Mouse (Mus musculus) kidney, embryonic 15.5 days (tissue): Measurements from ENCODE around the gene Mapre3. TPM values are rescaled to one million over a fixed set of nuclear protein-coding genes. Genes with fewer than 3 reads are reported as not detected.
A peak's percentile ranks its signal among the peaks of the same experiment; 100 is the strongest.
"Not testable (repeated sequence)": the region's sequence is repeated elsewhere in the genome, so short reads cannot be mapped to it uniquely, and the experiment has no call there.

Experiments used
- ATAC-seq: fragments of 200-750 bp; cut with Nextera tagmentation; replicated peaks from 2 replicates; pipeline ENCODE4 v1.8.0; 2017; ENCODE audit warnings: moderate TSS enrichment; ENCODE audit not compliant: low FRiP score
- H3K27ac ChIP-seq: fragments of 300-500 bp; sonication (generic); 2 replicates; pipeline ENCODE4 v1.5.1; 2015; ENCODE audit warnings: mild to moderate bottlenecking, inconsistent platforms
- H3K27me3 ChIP-seq: fragments of 300-500 bp; sonication (generic); 2 replicates; pipeline ENCODE4 v1.6.1; 2015; ENCODE audit warnings: inconsistent platforms
- H3K36me3 ChIP-seq: fragments of 300-500 bp; sonication (generic); 2 replicates; pipeline ENCODE4 v1.6.1; 2015; ENCODE audit warnings: inconsistent platforms
- H3K4me1 ChIP-seq: fragments of 300-500 bp; sonication (generic); 2 replicates; pipeline ENCODE4 v1.6.1; 2015; ENCODE audit warnings: inconsistent platforms
- H3K4me2 ChIP-seq: fragments of 300-500 bp; sonication (generic); 2 replicates; pipeline ENCODE4 v1.6.1; 2015; ENCODE audit warnings: moderate library complexity, mild to moderate bottlenecking, inconsistent platforms
- H3K4me3 ChIP-seq: fragments of 300-500 bp; sonication (generic); replicated peaks from 2 replicates; pipeline ENCODE4 v1.5.1; 2015; ENCODE audit warnings: mild to moderate bottlenecking, inconsistent platforms
- H3K9ac ChIP-seq: fragments of 300-500 bp; sonication (generic); 2 replicates; pipeline ENCODE4 v1.6.1; 2015; ENCODE audit warnings: mild to moderate bottlenecking, inconsistent platforms
- H3K9me3 ChIP-seq: fragments of 300-500 bp; sonication (generic); replicated peaks from 2 replicates; pipeline ENCODE4 v1.6.1; 2016; ENCODE audit warnings: inconsistent platforms
- WGBS: fragments of 180-500 bp; shearing (Covaris S2); methylation state at CpG from one replicate; pipeline ENCODE4 v1.1.7; 2015; ENCODE audit warnings: mixed read lengths; 5-methylcytosine and 5-hydroxymethylcytosine counted together
- polyA plus RNA-seq: library from polyadenylated mRNA; unstranded; fragments of >200 nt; fragmentation: Nextera tagmentation; extraction: Ambion mirVana; gene quantifications from 2 replicates; pipeline ENCODE4 v1.2.1, GENCODE M21; 2015

Gene Mapre3
- polyA plus RNA-seq, 1 experiment from 2014 or later = 23.6 TPM

DNA sequence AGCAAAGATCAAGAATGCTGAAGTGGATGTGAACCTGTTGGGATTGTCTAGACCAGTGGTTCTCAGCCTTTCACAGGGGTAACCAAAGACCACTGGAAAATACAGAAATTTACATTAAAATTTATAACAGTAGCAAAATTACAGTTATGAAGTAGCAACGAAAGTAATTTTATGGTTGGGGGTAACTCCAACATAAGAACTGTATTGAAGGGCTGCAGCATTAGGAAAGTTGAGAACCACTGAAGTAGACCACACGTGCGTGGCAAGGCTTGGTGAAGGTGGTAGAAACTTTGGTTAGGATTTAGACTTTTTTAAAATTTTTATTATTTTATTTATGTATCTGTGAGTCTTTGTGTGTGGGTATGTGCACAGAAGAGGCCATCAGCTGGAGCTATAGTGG is 53.3 kb downstream of the Mapre3 start, which contains the start of gene Tmem214:
Gene Tmem214 (plus strand): TSS at position 301 of the 400 bp plus-strand sequence.
- no peaks in the 10 kb centered on the region for H3K27me3 ChIP-seq
- no peak within 1 kb of the TSS for H3K4me3 ChIP-seq
- ATAC-seq = no peak
- peak within 1 kb of the TSS; percentile 65; the same call in 1 of the 2 replicates for H3K4me2 ChIP-seq
- WGBS = 96% methylated on average over 3 of the region's 3 CpGs
- peaks cover 32% of the 10 kb centered on the region for H3K4me1 ChIP-seq
- peaks cover 32% of the 10 kb centered on the region for H3K36me3 ChIP-seq
- H3K27ac ChIP-seq = 0 out of 2 replicates have a peak within 1 kb of the TSS, but pooled peaks have one; percentile 76
- H3K9me3 ChIP-seq = no peaks in the 10 kb centered on the region
- no peak within 1 kb of the TSS for H3K9ac ChIP-seq

DNA sequence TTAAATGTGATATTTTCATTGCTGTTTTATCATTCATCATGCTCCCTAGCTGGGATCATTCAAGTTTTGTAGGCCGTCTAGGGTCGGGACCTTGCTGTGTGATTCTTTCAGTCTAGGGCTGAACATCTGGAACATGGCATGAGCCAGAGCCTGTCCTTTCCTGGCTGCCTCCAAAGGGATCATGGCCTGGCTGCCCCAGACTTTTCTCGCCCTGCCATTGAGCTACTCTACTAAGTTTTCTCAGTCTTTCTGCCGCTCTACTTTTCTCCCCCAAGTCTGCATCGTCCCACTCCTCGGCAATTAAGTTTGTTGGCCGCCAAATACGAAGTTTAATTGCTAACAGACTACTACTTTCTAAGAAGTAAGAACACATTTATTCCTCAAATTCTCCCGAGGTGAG is 54.5 kb downstream of the Mapre3 start:
- WGBS = 15% methylated on average over 9 of the region's 9 CpGs
- Histone ChIP-seq H3K4me1 (peaks cover 27% of the 10 kb centered on the region), H3K27ac (peak overlapping the region; percentile 76), H3K9ac (peak overlapping the region; percentile 91), H3K4me2 (peak overlapping the region; percentile 65), H3K36me3 (peaks cover 45% of the 10 kb centered on the region), H3K27me3 (no peaks in the 10 kb centered on the region), H3K4me3 (peak overlapping the region; percentile 89), H3K9me3 (no peaks in the 10 kb centered on the region)
- ATAC-seq = 0 out of 2 replicates have a peak, but pooled peaks have one; percentile 34

DNA sequence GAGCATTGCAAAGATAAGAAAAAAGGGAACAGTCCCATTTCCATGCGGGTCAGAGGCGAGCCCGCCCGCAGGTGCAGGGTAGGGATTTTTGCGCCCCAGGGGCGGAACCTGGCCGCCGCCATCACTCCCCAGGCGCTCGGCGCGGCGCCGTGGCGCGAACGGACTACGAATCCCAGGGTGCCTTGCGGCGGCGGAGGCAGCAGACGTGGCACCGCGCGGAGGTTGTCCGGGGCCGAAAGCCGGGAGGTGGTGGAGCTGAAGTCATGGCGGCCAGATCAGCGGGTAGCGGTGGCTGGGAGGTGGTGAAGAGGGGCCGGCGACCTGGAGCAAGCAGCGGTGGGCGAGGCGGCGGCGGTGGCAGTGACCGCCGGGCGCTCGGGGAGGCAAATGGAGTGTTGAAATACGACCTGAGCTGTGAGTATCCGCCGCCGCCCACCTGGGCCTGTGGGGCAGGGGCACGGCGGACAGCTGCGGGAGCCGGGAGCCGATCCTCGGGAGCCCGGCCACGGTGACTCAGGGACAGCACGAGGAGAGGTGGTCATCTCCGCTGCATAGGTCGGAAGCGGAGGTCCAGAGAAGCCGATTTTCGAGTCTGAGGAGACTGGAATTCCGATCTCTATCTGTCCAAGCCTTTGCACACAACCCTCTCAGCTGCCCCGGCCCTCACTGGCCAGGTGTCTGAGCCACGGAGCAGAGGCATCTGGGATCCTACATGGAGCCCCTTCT is 55.1 kb downstream of the Mapre3 start:
- Histone ChIP-seq H3K4me1 (peaks cover 21% of the 10 kb centered on the region), H3K9ac (peak overlapping the region; percentile 91), H3K9me3 (no peaks in the 10 kb centered on the region), H3K4me2 (peak overlapping the region; percentile 65), H3K27ac (peak overlapping the region; percentile 76), H3K27me3 (no peaks in the 10 kb centered on the region), H3K4me3 (peak overlapping the region; percentile 89), H3K36me3 (peaks cover 51% of the 10 kb centered on the region)
- peak; percentile 93 for ATAC-seq
- 0% methylated on average over 63 of the region's 63 CpGs for WGBS

DNA sequence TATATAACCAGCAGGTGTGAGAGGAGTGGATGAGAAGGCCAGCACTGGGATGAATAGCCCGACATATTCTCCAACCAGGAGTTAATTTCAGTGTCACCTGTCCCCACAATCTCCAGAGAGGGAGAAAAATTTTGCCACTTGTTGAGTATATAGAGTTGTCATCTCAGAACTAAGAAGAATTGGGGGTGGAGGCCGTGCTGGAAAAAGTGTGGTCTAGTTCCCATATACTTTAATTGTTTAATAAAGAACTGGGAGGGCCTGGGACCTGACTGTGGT is 55.6 kb downstream of the Mapre3 start:
- Histone ChIP-seq H3K27me3 (no peaks in the 10 kb centered on the region), H3K4me3 (peak overlapping the region; percentile 89), H3K4me2 (peak overlapping the region; percentile 65), H3K9ac (peak overlapping the region; percentile 91), H3K9me3 (no peaks in the 10 kb centered on the region), H3K27ac (peak overlapping the region; percentile 76), H3K36me3 (peaks cover 53% of the 10 kb centered on the region), H3K4me1 (peaks cover 21% of the 10 kb centered on the region)
- ATAC-seq = no peak
- 21% methylated on average over 2 of the region's 2 CpGs for WGBS

DNA sequence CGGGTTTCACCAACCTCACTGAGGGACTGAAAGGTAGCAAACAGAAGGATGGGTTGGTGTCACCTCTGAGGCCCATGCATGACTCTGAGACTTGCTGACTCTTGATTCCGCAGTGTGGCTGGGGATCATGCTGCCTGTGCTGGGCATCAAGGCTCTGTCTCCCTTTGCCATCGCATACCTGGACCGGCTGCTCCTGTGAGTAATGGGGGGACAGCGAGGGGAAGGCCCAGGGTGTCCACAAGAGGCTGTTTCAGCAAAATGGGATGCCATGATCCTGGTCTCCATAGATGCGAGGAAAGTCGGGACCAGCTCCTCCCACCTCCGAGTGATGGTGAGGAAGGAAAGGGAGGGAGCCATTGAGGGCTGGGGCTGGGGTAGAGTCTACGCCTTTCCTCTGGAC is 58.1 kb downstream of the Mapre3 start:
- Histone ChIP-seq H3K4me3 (no peak overlapping the region), H3K4me1 (peaks cover 21% of the 10 kb centered on the region), H3K36me3 (peaks cover 71% of the 10 kb centered on the region), H3K4me2 (no peak overlapping the region), H3K9me3 (no peaks in the 10 kb centered on the region), H3K27ac (no peak overlapping the region), H3K27me3 (no peaks in the 10 kb centered on the region), H3K9ac (no peak overlapping the region)
- 85% methylated on average over 9 of the region's 9 CpGs for WGBS
- no peak for ATAC-seq

DNA sequence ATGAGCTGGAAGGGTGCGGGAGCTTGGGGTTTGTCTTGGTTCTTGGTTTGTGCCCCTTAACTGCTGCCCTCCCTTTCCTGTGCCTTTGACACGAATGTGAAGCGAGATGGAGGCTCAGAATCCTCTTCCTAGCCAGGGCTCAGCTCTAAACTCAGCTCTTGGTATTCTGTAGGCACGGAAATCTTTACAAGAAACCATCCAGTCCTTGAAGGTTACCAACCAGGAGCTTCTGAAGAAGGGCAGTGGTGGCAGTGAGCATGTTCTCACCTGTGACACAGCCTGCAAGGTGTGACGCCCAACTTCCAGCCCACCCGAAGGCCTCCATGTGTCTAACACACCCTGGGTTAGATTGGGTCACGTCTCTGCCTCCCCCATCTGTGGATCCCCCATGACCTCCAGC is 59.9 kb downstream of the Mapre3 start:
- Histone ChIP-seq H3K36me3 (peaks cover 78% of the 10 kb centered on the region), H3K27ac (no peak overlapping the region), H3K27me3 (no peaks in the 10 kb centered on the region), H3K9ac (no peak overlapping the region), H3K4me1 (peaks cover 15% of the 10 kb centered on the region), H3K4me3 (no peak overlapping the region), H3K9me3 (no peaks in the 10 kb centered on the region), H3K4me2 (no peak overlapping the region)
- no peak for ATAC-seq
- WGBS = 88% methylated on average over 7 of the region's 7 CpGs

DNA sequence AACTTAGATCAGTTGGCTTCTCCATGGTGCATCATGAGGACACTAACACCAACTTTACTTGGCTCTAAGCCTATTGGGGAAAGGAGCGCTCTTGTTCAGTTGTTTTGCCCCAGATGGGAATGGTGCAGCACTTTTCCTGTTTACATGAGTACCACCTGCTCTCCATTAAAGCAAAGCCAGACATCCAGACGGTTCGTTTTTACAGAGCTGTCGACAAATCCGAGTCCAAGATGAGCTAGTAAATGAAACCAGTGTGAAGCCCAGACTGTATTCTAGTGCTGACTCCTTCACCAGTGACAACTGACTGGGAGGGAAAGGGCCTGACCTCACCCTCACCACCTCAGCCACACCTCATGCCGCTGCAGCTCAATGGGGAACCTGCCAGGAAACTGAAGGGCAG is 64.2 kb downstream of the Mapre3 start:
- Histone ChIP-seq H3K4me2 (no peak overlapping the region), H3K27ac (no peak overlapping the region), H3K36me3 (peaks cover 46% of the 10 kb centered on the region), H3K4me3 (no peak overlapping the region), H3K9ac (no peak overlapping the region), H3K27me3 (no peaks in the 10 kb centered on the region), H3K4me1 (no peaks in the 10 kb centered on the region), H3K9me3 (no peaks in the 10 kb centered on the region)
- 52% methylated on average over 6 of the region's 6 CpGs for WGBS
- ATAC-seq = no peak

DNA sequence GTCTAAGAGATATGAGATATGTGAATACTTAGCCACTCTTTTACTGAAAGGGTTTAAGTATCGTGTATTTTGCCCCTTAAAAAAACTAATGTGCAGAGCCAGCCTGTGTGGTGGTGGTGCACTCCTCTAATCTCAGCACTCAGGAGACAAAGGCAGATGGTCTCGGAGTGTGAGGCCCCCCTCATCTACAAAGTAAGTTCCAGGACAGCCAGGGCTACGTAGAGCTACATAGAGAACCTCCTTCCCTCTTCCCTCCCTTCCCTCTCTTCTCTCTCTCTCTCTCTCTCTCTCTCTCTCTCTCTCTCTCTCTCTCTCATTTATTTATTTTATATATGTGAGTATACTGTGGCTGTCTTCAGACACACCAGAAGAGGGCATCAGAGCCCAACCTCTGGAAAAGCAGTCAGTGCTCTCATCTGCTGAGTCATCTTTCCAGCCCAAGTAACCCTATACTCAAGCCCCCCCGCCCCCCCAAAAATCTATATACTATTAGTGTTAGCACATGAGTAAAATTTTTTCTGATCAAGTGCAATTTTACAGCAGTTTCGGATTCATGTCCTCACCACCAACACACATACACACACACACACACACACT is 65.0 kb downstream of the Mapre3 start:
- Histone ChIP-seq H3K9ac (no peak overlapping the region), H3K4me1 (no peaks in the 10 kb centered on the region), H3K27ac (no peak overlapping the region), H3K4me3 (no peak overlapping the region), H3K9me3 (no peaks in the 10 kb centered on the region), H3K4me2 (no peak overlapping the region), H3K27me3 (no peaks in the 10 kb centered on the region), H3K36me3 (peaks cover 38% of the 10 kb centered on the region)
- 76% methylated on average over 5 of the region's 5 CpGs for WGBS
- ATAC-seq = no peak

DNA sequence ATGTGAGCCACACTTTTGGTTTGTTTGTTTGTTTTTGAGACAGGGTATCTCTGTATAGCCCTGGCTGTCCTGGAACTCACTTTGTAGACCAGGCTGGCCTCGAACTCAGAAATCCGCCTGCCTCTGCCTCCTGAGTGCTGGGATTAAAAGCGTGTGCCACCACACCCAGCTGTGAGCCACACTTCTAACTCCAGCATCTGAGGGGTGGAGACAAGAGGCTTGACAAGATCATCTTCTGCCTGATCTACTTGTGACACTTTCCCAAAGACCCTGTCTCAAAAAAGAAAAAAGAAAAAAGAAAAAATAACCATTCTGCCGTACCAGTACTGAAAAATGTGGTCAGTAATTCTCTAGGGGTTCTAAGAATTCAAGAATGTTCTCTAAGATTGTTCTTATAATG is 67.4 kb downstream of the Mapre3 start:
- not testable (repeated sequence) for H3K27ac ChIP-seq, H3K4me2 ChIP-seq, H3K9ac ChIP-seq, H3K4me1 ChIP-seq, H3K9me3 ChIP-seq, ATAC-seq, H3K4me3 ChIP-seq, H3K27me3 ChIP-seq
- 83% methylated on average over 4 of the region's 4 CpGs for WGBS
- peaks cover 14% of the 10 kb centered on the region for H3K36me3 ChIP-seq

DNA sequence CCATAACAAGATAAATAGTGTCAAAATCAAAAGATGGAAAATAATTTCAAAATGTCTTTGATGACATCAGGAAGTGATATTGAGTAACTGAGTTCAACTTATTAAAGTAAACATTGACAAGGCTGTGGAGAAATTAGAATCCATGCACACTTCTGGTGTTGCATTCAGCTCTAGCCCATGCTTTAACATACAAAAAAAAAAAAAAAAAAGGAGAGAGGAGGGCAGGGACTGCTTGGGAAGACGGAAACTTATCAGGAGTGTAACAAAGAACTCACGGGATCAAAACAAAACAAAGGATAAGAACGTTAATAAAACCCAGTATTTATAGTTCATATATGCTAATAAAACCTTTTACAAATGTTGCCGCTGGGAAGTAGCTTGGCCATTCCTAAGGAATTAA is 71.8 kb downstream of the Mapre3 start:
- no peak overlapping the region for H3K9ac ChIP-seq
- H3K27ac ChIP-seq = peak overlapping the region; percentile 98; the same call in 1 of the 2 replicates
- H3K27me3 ChIP-seq = no peaks in the 10 kb centered on the region
- H3K4me1 ChIP-seq = peaks cover 26% of the 10 kb centered on the region
- H3K36me3 ChIP-seq = peaks cover 6% of the 10 kb centered on the region
- H3K9me3 ChIP-seq = no peaks in the 10 kb centered on the region
- peak overlapping the region; percentile 89 for H3K4me3 ChIP-seq
- 37% methylated on average over 4 of the region's 4 CpGs for WGBS
- peak overlapping the region; percentile 80 for H3K4me2 ChIP-seq
- ATAC-seq = no peak

DNA sequence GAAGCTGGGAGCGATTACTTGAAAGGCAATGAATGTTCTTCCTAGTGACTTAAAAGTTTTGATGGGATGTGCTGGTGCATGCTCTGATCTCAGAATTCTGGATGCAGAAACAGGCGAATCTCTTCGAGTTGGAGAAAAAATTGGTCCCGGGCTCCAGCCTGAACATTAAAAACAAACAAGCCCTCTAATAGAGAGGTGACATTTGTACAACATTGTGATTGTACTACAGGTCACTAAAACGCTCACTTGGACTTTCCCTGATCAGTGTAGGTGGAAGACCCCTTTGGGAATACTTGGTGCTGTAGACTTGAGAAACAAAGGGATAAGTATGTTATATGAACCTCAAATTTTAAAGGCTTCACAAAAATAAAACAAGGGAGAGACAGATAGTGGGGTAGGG is 72.3 kb downstream of the Mapre3 start:
- Histone ChIP-seq H3K9me3 (no peaks in the 10 kb centered on the region), H3K4me2 (peak overlapping the region; percentile 80), H3K4me3 (peak overlapping the region; percentile 89), H3K27me3 (no peaks in the 10 kb centered on the region), H3K4me1 (peaks cover 28% of the 10 kb centered on the region), H3K27ac (peak overlapping the region; percentile 98), H3K9ac (peak overlapping the region; percentile 65), H3K36me3 (peaks cover 12% of the 10 kb centered on the region)
- WGBS = 34% methylated on average over 5 of the region's 5 CpGs
- no peak for ATAC-seq

DNA sequence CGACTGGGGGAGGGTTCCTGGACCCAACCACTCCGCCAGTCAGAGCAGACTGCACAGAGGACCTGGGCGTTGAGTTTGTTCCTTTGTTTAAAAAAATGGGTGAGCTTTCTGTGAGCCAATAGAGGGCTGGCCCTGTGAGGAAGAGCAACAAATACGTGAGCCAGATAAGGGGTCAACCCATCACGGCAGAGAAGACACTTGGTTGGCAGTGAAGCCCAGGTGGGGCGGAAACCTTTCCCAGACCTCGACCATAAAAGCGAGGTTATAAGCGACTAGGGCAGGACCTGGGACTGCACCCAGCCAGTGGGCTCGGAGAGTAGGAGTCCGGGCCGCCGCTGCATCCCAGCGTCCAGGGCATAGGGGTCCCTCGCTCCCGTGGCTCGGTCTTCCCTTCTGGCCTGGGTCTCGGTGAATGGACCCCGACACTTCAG is 72.9 kb downstream of the Mapre3 start:
- Histone ChIP-seq H3K27me3 (no peaks in the 10 kb centered on the region), H3K4me1 (peaks cover 28% of the 10 kb centered on the region), H3K36me3 (peaks cover 18% of the 10 kb centered on the region), H3K4me2 (peak overlapping the region; percentile 80), H3K27ac (peak overlapping the region; percentile 98), H3K4me3 (peak overlapping the region; percentile 89), H3K9me3 (no peaks in the 10 kb centered on the region), H3K9ac (peak overlapping the region; percentile 65)
- WGBS = under 1% methylated on average over 19 of the region's 19 CpGs
- ATAC-seq = peak; percentile 36
